Mouse (Mus musculus) embryonic facial prominence, embryonic 15.5 days (tissue): Measurements from ENCODE around the gene Cnnm3. TPM values are rescaled to one million over a fixed set of nuclear protein-coding genes. Genes with fewer than 3 reads are reported as not detected.

Experiments used
- ATAC-seq: fragments of 200-750 bp; cut with Nextera tagmentation; 2 replicates; pipeline ENCODE4 v1.8.0; 2017; ENCODE audit warnings: low read depth, moderate TSS enrichment; ENCODE audit not compliant: insufficient number of reproducible peaks, low FRiP score, low TSS enrichment
- H3K27ac ChIP-seq: fragments of 300-500 bp; sonication (generic); replicated peaks from 2 replicates; pipeline ENCODE4 v1.5.1; 2015; ENCODE audit warnings: mild to moderate bottlenecking, inconsistent platforms
- H3K27me3 ChIP-seq: fragments of 300-500 bp; sonication (generic); 2 replicates; pipeline ENCODE4 v1.6.1; 2015; ENCODE audit warnings: inconsistent platforms
- H3K36me3 ChIP-seq: fragments of 300-500 bp; sonication (generic); 2 replicates; pipeline ENCODE4 v1.6.1; 2015; ENCODE audit warnings: mild to moderate bottlenecking, inconsistent platforms
- H3K4me1 ChIP-seq: fragments of 300-500 bp; sonication (generic); 2 replicates; pipeline ENCODE4 v1.6.1; 2015; ENCODE audit warnings: inconsistent platforms
- H3K4me2 ChIP-seq: fragments of 300-500 bp; sonication (generic); replicated peaks from 2 replicates; pipeline ENCODE4 v1.6.1; 2015; ENCODE audit warnings: mild to moderate bottlenecking, inconsistent platforms
- H3K4me3 ChIP-seq: fragments of 300-500 bp; sonication (generic); replicated peaks from 2 replicates; pipeline ENCODE4 v1.5.1; 2015; ENCODE audit warnings: mild to moderate bottlenecking, inconsistent platforms
- H3K9ac ChIP-seq: fragments of 300-500 bp; sonication (generic); 2 replicates; pipeline ENCODE4 v1.6.1; 2015; ENCODE audit warnings: inconsistent platforms
- H3K9me3 ChIP-seq: fragments of 300-500 bp; sonication (generic); replicated peaks from 2 replicates; pipeline ENCODE4 v1.6.1; 2016; ENCODE audit warnings: inconsistent platforms
- WGBS: fragments of 180-500 bp; shearing (Covaris S2); methylation state at CpG from one replicate; pipeline ENCODE4 v1.1.7; 2015; 5-methylcytosine and 5-hydroxymethylcytosine counted together
- polyA plus RNA-seq: library from polyadenylated mRNA; unstranded; fragments of >200 nt; fragmentation: Nextera tagmentation; extraction: Ambion mirVana; gene quantifications from 2 replicates; pipeline ENCODE4 v1.2.1, GENCODE M21; 2015

The Cnnm3 gene
- polyA plus RNA-seq, 1 experiment from 2014 or later, result 3.8 TPM

DNA sequence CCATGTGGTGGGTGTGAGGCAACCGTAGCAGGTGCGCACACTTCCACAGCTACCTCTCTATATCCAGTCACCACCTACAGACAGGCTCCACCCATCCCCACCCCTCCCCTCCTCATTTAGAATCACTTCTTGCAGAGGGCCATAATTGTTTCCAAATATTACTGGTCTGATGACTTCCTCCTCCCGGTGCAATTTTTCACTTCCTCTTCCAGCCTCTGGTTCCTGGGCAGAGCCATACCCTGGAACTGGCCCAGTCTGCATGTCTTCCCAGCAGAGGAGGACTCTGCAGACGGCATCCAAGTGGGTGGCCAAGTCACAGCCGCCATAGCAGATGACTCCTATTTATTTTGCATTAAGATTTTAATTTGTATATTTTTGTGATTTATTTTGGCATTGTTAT lies 3.4 kb upstream of the Cnnm3 start:
- 67% methylated on average over 5 of the region's 5 CpGs for WGBS
- Histone ChIP-seq H3K9me3 (no peaks in the 10 kb centered on the region), H3K4me3 (no peak overlapping the region), H3K36me3 (peaks cover 14% of the 10 kb centered on the region), H3K27me3 (no peaks in the 10 kb centered on the region), H3K4me2 (no peak overlapping the region), H3K4me1 (peaks cover 6% of the 10 kb centered on the region), H3K9ac (no peak overlapping the region), H3K27ac (no peak overlapping the region)
- ATAC-seq, result no peak

DNA sequence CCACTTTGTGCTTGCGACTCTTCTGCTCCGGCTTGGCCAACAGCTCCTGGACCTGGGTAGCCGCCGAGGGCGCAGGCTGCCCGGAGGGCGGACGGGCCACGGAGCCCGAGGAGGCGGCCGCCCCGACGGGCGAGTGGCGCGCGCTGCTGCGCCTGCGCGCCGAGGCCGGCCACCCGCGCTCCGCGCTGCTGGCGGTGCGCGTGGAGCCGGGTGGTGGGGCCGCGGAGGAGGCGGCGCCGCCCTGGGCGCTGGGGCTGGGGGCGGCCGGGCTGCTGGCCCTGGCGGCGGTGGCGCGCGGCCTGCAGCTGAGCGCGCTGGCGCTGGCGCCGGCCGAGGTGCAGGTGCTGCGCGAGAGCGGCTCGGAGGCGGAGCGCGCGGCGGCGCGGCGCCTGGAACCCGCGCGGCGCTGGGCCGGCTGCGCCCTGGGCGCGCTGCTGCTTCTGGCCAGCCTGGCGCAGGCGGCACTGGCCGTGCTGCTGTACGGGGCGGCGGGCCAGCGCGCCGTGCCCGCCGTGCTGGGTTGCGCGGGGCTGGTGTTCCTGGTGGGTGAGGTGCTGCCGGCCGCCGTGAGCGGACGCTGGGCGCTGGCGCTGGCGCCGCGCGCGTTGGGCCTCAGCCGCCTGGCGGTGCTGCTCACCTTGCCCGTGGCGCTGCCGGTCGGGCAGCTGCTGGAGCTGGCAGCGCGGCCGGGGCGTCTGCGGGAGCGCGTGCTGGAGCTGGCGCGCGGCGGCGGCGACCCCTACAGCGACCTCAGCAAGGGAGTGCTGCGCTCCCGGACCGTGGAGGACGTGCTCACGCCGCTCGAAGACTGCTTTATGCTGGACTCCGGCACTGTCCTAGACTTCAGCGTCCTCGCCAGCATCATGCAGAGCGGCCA lies 660 bp downstream of the Cnnm3 start:
- Histone ChIP-seq H3K9ac (peak overlapping the region; percentile 83), H3K4me3 (peak overlapping the region; percentile 99), H3K4me1 (peaks cover 26% of the 10 kb centered on the region), H3K27me3 (no peaks in the 10 kb centered on the region), H3K36me3 (peaks cover 3% of the 10 kb centered on the region), H3K4me2 (peak overlapping the region; percentile 90), H3K9me3 (no peaks in the 10 kb centered on the region), H3K27ac (peak overlapping the region; percentile 100)
- under 1% methylated on average over 104 of the region's 126 CpGs for WGBS
- peak; percentile 74 for ATAC-seq

DNA sequence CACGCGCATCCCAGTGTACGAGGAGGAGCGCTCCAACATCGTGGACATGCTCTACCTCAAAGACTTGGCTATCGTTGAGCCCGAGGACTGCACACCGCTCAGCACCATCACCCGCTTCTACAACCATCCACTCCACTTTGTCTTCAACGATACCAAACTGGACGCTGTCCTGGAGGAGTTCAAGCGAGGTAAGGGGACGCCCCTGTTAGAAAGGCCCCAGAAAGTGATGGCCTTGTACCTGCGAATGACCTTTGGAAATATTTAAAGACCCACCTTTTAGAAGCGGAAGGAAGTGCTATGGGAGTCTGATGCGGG lies 1.3 kb downstream of the Cnnm3 start:
- 1% methylated on average over 16 of the region's 16 CpGs for WGBS
- no peaks in the 10 kb centered on the region for H3K27me3 ChIP-seq
- peak overlapping the region; percentile 90 for H3K4me2 ChIP-seq
- peak overlapping the region; percentile 100; the same call in 1 of the 2 replicates for H3K27ac ChIP-seq
- peaks cover 26% of the 10 kb centered on the region for H3K4me1 ChIP-seq
- H3K4me3 ChIP-seq, result peak overlapping the region; percentile 99
- H3K9ac ChIP-seq, result peak overlapping the region; percentile 83
- H3K36me3 ChIP-seq, result peaks cover 6% of the 10 kb centered on the region
- H3K9me3 ChIP-seq, result no peaks in the 10 kb centered on the region
- ATAC-seq, result no peak

DNA sequence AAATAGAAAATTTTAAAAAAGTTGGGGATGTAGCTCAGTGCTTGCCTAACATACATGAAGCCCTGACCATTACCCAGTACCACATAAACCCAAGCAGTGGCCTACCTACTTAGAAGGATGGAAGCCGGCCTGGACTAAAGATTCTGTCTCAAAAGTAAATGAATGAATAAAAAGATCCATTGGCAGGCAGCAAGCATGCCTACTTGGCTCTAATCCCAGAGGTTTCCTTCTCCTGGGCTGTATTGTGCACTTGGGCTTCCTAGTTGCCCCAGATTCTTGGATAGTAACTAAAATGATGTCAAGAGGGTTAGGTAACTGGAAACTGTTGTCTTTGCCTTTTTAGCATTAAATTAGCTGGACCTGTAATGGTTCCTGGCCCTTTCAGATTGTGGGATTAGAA lies 1.6 kb downstream of the Cnnm3 start:
- H3K4me1 ChIP-seq, result peaks cover 26% of the 10 kb centered on the region
- no peak overlapping the region for H3K27ac ChIP-seq
- H3K27me3 ChIP-seq, result no peaks in the 10 kb centered on the region
- H3K4me2 ChIP-seq, result peak overlapping the region; percentile 90
- H3K4me3 ChIP-seq, result peak overlapping the region; percentile 99
- WGBS, result 13% methylated on average over 1 of the region's 1 CpGs
- peak overlapping the region; percentile 83 for H3K9ac ChIP-seq
- no peaks in the 10 kb centered on the region for H3K9me3 ChIP-seq
- no peak for ATAC-seq
- peaks cover 6% of the 10 kb centered on the region for H3K36me3 ChIP-seq

DNA sequence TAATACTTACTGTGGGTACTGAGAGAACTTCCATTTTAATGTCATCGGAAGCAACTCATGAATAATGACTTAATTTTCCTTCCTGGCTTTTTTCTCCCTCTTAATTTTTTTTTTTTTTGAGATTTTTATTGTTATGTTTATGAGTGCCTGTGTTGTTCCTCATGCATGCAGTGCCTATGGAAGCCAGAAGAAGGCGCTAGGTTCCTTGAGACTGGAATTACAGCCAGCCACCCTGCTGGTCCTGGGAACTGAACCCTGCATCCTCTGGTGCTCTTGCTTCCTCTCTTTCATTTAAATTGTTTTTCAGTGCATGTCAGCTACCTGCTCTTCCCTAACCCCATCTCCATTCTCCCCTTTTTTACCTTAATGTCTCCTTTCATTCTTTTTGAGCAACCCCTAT lies 2.1 kb downstream of the Cnnm3 start:
- 51% methylated on average over 2 of the region's 2 CpGs for WGBS
- Histone ChIP-seq H3K9me3 (no peaks in the 10 kb centered on the region), H3K9ac (no peak overlapping the region), H3K27ac (no peak overlapping the region), H3K4me2 (peak overlapping the region; percentile 90), H3K36me3 (peaks cover 6% of the 10 kb centered on the region), H3K4me1 (peaks cover 26% of the 10 kb centered on the region), H3K4me3 (peak overlapping the region; percentile 99), H3K27me3 (no peaks in the 10 kb centered on the region)
- ATAC-seq, result no peak

DNA sequence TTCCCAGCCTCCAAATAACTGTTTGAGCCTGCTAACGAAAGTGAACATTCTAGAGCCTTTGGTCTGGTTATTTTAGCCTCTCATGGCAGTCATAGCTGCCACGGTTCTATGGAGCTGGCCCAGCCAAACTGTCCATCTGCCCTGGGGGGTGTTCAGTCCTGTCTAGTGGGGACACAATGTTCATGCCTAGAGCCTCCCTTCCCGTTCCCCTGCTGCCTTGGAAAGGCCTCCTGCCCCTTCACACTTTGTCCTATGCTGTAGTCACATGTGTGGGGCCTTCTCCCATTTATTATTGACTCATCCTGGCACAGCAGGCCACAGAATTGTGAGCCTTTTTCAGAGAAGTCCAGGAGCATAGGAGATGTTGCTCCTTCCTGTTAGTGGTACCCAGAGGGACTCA lies 6.6 kb downstream of the Cnnm3 start:
- Histone ChIP-seq H3K4me3 (no peak overlapping the region), H3K27me3 (no peaks in the 10 kb centered on the region), H3K27ac (no peak overlapping the region), H3K9me3 (no peaks in the 10 kb centered on the region), H3K36me3 (peaks cover 50% of the 10 kb centered on the region), H3K4me2 (no peak overlapping the region), H3K4me1 (peaks cover 20% of the 10 kb centered on the region), H3K9ac (no peak overlapping the region)
- WGBS, result 82% methylated on average over 3 of the region's 3 CpGs
- ATAC-seq, result no peak

DNA sequence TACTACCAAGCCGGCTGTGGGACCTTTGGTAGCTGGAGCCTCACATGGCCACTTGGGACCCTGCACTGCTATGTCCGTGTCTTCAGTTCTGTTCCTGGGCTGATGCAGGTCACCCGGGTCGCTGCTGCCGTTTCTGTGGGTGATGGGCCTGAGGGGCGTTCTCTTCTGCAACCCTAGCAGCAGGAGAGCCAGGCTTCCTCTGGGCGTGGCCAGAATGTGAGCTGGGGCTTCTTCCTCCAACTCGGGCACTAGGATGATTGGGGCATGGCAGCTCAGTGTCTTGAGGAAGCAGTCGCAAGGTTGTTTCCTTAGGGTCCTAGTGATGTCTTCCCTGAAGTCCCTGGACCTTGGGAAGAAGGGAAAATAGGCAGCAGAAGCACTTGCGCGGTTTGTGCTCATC lies 8.0 kb downstream of the Cnnm3 start:
- Histone ChIP-seq H3K4me2 (no peak overlapping the region), H3K36me3 (peaks cover 63% of the 10 kb centered on the region), H3K9me3 (no peaks in the 10 kb centered on the region), H3K27ac (no peak overlapping the region), H3K27me3 (no peaks in the 10 kb centered on the region), H3K4me3 (no peak overlapping the region), H3K4me1 (peaks cover 9% of the 10 kb centered on the region), H3K9ac (no peak overlapping the region)
- no peak for ATAC-seq
- WGBS, result 76% methylated on average over 11 of the region's 11 CpGs

DNA sequence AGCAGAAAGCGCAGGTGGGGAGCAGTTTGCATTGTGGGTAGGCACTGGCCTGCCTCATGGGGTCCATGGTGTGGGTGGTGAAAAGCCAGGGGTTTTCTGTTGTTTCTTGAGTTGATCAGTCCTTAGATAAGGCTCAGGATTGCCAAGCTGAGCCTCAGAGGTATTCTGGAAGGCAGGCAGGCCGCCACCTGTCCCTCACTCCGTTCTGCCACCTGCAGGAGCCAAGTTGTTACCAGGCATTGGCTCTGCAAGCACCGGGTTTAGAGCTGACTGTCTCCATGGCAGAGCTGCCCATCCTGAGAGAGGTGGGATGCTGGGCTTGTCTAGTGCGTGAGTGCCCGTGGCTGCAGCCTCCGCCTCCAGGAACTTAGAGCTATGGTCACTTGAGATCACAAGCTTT lies 10.5 kb downstream of the Cnnm3 start:
- Histone ChIP-seq H3K4me2 (no peak overlapping the region), H3K4me1 (no peaks in the 10 kb centered on the region), H3K36me3 (peaks cover 85% of the 10 kb centered on the region), H3K27me3 (no peaks in the 10 kb centered on the region), H3K9ac (no peak overlapping the region), H3K4me3 (no peak overlapping the region), H3K9me3 (no peaks in the 10 kb centered on the region), H3K27ac (no peak overlapping the region)
- WGBS, result 93% methylated on average over 7 of the region's 7 CpGs
- no peak for ATAC-seq

DNA sequence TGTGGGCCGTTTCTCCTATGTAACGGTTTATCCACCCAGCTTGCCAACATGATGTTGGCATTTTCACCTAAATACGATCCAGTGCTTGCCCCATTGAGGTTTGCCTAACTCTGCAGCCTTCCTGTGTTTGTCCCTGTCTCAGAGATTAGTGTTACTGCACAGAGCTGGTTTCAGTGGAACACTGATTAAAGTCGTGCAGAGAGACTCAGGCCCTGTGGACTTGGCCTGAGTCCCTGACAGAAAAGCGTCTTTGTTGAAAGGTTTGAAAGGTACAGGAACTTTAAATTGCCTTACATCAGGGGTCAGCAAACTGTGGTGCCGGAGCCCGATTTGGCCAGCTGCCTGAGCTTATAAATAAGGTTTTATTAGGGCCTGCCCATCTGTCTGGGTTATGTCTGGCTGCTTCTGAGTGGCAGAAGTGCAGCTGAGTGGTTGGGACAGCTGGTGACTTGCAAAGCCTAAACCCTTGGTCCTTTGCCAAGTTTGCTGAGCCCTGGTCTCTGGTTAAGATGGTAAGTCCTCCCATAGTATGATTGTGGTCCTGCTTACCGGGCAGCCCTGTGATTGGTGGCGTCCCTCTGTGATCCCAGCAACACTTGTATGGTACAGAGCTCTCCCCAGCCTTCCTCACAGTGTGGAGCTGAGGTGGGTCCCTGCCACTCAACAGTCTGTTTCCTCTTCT lies 11.8 kb downstream of the Cnnm3 start:
- Histone ChIP-seq H3K4me2 (no peak overlapping the region), H3K9ac (no peak overlapping the region), H3K9me3 (no peaks in the 10 kb centered on the region), H3K36me3 (peaks cover 80% of the 10 kb centered on the region), H3K27ac (0 out of 2 replicates have a peak overlapping the region, but pooled peaks have one; percentile 17), H3K4me3 (no peak overlapping the region), H3K4me1 (0 out of 2 replicates have a peak, but pooled peaks cover 3% of the 10 kb centered on the region), H3K27me3 (no peaks in the 10 kb centered on the region)
- ATAC-seq, result peak; percentile 27; the same call in 1 of the 2 replicates
- WGBS, result 70% methylated on average over 9 of the region's 9 CpGs

DNA sequence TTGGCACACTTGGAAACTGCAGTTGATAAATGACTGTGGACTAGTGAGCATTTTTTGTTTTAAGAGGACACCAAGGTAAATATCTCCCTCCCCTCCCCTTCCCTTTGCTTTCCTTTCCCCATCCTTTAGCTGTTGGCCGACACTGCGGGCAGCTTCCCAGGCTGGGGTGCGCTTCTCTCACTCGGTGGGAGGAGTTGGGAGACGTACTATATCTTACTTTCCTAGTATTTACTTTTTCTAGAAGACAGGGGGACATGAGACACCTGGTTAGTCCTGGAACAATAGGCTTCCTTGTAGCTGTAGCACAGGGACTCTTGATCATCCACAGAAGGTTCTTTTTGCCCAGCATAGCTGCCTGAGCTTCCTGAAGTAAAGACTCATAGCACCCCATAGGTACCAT lies 12.4 kb downstream of the Cnnm3 start:
- Histone ChIP-seq H3K4me3 (no peak overlapping the region), H3K4me2 (no peak overlapping the region), H3K27me3 (no peaks in the 10 kb centered on the region), H3K9me3 (no peaks in the 10 kb centered on the region), H3K36me3 (peaks cover 76% of the 10 kb centered on the region), H3K4me1 (0 out of 2 replicates have a peak, but pooled peaks cover 4% of the 10 kb centered on the region), H3K27ac (no peak overlapping the region), H3K9ac (no peak overlapping the region)
- ATAC-seq, result no peak
- 92% methylated on average over 5 of the region's 5 CpGs for WGBS

DNA sequence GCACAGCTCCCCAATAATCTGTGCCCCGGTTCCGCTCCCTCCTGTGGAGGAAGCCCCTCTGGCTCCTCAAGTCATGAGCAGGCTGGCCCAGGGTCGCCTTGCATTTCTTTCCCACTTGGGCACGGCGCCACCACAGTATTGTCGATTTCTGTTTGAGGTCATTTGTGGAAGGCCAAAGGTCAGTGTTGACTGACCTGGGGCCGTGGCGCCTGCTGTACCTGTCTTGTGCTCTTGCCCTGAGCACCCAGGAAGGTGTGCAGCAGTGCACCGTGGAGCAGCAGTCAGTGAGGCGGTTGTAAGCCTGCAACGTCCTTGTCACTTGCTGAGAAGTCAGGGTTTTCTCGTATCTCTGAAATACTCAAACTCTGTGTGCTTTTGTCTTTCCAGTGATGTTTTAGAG lies 14.1 kb downstream of the Cnnm3 start:
- ATAC-seq, result no peak
- no peak overlapping the region for H3K9ac ChIP-seq
- H3K4me3 ChIP-seq, result no peak overlapping the region
- no peaks in the 10 kb centered on the region for H3K9me3 ChIP-seq
- peaks cover 4% of the 10 kb centered on the region; the same call in 1 of the 2 replicates for H3K4me1 ChIP-seq
- H3K27ac ChIP-seq, result no peak overlapping the region
- no peaks in the 10 kb centered on the region for H3K27me3 ChIP-seq
- H3K4me2 ChIP-seq, result no peak overlapping the region
- peaks cover 63% of the 10 kb centered on the region for H3K36me3 ChIP-seq
- WGBS, result 85% methylated on average over 12 of the region's 12 CpGs
